Mouse (Mus musculus): Measurements from ENCODE around the gene Tnrc18. TPM values are rescaled to one million over a fixed set of nuclear protein-coding genes. Genes with fewer than 3 reads are reported as not detected.
"Not testable (repeated sequence)": the region's sequence is repeated elsewhere in the genome, so short reads cannot be mapped to it uniquely, and the experiment has no call there.

The Tnrc18 gene
- polyA plus RNA-seq, 1 experiment from 2014 or later = 35.9 TPM

GRCm38 (mm10) chr5:142842137-142842642 is 24.7 kb upstream of the Tnrc18 start:
- Histone ChIP-seq H3K27ac (no peak overlapping the region; the same call in 1 of the 2 replicates), H3K9me3 (replicated peaks) (no peaks in the 10 kb centered on the region), H3K4me2 (no peak overlapping the region), H3K27me3 (no peaks in the 10 kb centered on the region), H3K36me3 (ENCODE audit: poor library complexity, severe bottlenecking) (no peaks in the 10 kb centered on the region), H3K4me3 (no peak overlapping the region), H3K9ac (no peak overlapping the region), H3K4me1 (0 out of 2 replicates have a peak, but pooled peaks cover 2% of the 10 kb centered on the region)
- WGBS = 15% methylated on average over 7 of the region's 7 CpGs
- ATAC-seq = peak; percentile 38; the same call in 1 of the 2 replicates

GRCm38 (mm10) chr5:142841372-142842136 is 24.1 kb upstream of the Tnrc18 start:
- H3K27ac ChIP-seq = no peak overlapping the region

DNA sequence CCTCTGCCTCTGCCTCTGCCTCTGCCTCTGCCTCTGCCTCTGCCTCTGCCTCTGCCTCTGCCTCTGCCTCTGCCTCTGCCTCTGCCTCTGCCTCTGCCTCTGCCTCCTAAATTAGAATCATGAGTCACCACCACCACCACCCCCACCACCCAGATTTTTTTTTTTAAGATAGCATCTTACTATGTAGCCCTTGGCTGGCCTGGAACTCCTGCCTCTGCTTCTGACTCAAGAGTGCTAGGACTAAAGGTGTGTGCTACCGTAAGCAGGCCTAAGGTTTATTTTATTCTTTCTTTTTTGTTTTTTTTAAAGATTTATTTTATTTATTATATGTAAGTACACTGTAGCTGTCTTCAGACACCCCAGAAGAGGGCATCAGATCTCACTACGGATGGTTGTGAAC is 20.0 kb upstream of the Tnrc18 start:
- H3K9me3 ChIP-seq (replicated peaks); H3K4me2 ChIP-seq; H3K27ac ChIP-seq; ATAC-seq; H3K36me3 ChIP-seq (ENCODE audit: poor library complexity, severe bottlenecking); H3K4me1 ChIP-seq; H3K9ac ChIP-seq; H3K4me3 ChIP-seq; H3K27me3 ChIP-seq: not testable (repeated sequence)
- 95% methylated on average over 2 of the region's 2 CpGs for WGBS

More at GRCm38 (mm10) chr5:142841372-142842136, 24.1 kb upstream of the Tnrc18 start:
- H3K9me3 ChIP-seq (replicated peaks) = no peaks in the 10 kb centered on the region
- 0 out of 2 replicates have a peak, but pooled peaks cover 2% of the 10 kb centered on the region for H3K4me1 ChIP-seq
- H3K36me3 ChIP-seq (ENCODE audit: poor library complexity, severe bottlenecking) = no peaks in the 10 kb centered on the region
- H3K4me3 ChIP-seq = no peak overlapping the region
- H3K27me3 ChIP-seq = no peaks in the 10 kb centered on the region
- H3K4me2 ChIP-seq = no peak overlapping the region
- ATAC-seq = no peak
- H3K9ac ChIP-seq = no peak overlapping the region; the same call in 1 of the 2 replicates
- 76% methylated on average over 8 of the region's 8 CpGs for WGBS

- Histone ChIP-seq H3K27ac (no peak overlapping the region), H3K9me3 (replicated peaks) (no peaks in the 10 kb centered on the region), H3K27me3 (no peaks in the 10 kb centered on the region), H3K4me1 (0 out of 2 replicates have a peak, but pooled peaks cover 2% of the 10 kb centered on the region), H3K36me3 (ENCODE audit: poor library complexity, severe bottlenecking) (no peaks in the 10 kb centered on the region), H3K4me2 (no peak overlapping the region), H3K9ac (no peak overlapping the region), H3K4me3 (no peak overlapping the region)
- ATAC-seq = no peak
- 77% methylated on average over 6 of the region's 6 CpGs for WGBS
Observed at GRCm38 (mm10) chr5:142836891-142837290, 19.4 kb upstream of the Tnrc18 start.

DNA sequence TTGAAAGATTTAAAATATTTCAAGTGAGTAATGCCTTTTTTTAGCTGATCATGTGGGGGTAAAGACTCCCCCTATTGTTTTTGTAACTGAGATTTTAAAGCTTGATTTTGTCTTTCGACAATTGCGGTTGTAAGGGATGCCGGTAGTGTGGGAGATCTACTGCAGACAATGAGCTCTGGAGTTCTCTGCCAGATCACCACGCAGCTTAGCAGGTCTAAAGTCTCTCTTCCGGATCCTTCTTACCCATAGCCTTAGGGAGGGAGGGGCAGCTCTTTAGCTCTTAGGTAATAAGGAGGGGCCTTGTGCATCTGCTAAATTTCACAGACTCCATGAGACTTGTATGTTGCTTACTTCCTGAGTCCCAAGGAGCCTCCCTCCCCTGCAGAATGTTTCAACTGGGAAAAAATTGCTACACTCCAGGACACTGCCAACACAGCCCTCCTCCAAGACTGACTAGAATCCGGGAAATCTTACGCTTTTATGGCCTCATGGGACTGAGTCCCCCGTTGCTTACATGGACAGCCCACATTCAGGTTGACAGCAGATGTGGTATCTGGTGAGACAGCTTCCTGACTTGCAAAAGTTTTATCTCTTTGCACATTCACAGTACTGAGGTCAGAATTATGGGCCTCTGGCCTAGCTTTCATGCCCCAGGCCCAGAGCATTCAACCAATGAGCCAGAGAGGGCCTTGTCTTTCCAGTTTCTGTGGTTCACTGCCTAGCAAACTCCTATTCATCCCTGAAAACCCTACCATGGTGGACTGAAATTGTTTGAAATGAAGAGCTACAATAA is 16.4 kb upstream of the Tnrc18 start:
- Histone ChIP-seq H3K4me3 (no peak overlapping the region), H3K9ac (no peak overlapping the region), H3K4me1 (no peaks in the 10 kb centered on the region), H3K4me2 (no peak overlapping the region), H3K27ac (no peak overlapping the region), H3K9me3 (replicated peaks) (no peaks in the 10 kb centered on the region), H3K36me3 (ENCODE audit: poor library complexity, severe bottlenecking) (no peaks in the 10 kb centered on the region), H3K27me3 (no peaks in the 10 kb centered on the region)
- 82% methylated on average over 8 of the region's 8 CpGs for WGBS
- ATAC-seq = no peak

DNA sequence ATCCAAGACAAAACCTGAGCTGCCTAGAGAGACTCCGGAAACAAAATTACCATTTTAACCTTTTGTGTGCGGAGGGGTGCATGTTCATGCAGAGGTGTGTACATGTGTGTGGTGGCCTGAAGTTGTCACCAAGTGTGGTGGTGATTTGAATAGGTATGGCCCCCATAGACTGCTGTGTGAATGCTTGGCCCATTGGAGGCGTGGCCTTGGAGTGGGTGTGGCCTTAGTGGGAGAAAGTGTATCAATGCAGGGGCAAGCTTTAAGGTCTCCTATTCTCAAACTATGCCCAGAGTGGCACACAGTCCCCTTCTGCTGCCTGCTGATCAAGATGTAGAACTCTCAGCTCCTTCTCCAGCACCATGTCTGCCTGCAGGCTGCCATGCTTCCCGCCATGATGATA is 8.7 kb upstream of the Tnrc18 start:
- no peak for ATAC-seq
- Histone ChIP-seq H3K4me1 (peaks cover 31% of the 10 kb centered on the region), H3K36me3 (ENCODE audit: poor library complexity, severe bottlenecking) (no peaks in the 10 kb centered on the region), H3K4me2 (no peak overlapping the region), H3K27ac (no peak overlapping the region), H3K27me3 (no peaks in the 10 kb centered on the region), H3K9me3 (replicated peaks) (no peaks in the 10 kb centered on the region), H3K4me3 (no peak overlapping the region), H3K9ac (no peak overlapping the region)
- WGBS = 87% methylated on average over 4 of the region's 4 CpGs

DNA sequence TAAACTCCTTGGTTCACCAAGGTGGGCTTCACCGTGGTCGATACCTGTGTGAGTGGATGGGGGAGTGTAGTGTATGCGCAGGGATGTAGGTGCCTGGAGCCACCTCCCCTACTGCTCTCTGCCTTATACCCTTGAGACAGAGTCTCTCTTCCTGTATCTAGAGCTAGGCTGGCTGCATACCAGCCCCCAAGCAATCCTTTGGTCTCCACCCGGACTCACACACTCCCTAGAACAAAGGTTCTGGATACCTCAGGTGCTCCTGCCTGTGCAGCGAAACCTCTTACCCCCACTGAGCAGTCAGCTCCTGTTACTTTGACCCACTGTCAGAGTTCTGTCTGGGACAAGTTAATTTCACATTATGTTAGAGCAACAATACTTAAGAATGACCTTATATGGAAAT is 8.2 kb upstream of the Tnrc18 start:
- Histone ChIP-seq H3K4me2 (no peak overlapping the region), H3K4me3 (no peak overlapping the region), H3K27me3 (no peaks in the 10 kb centered on the region), H3K9me3 (replicated peaks) (no peaks in the 10 kb centered on the region), H3K4me1 (peaks cover 31% of the 10 kb centered on the region), H3K9ac (0 out of 2 replicates have a peak overlapping the region, but pooled peaks have one; percentile 55), H3K36me3 (ENCODE audit: poor library complexity, severe bottlenecking) (no peaks in the 10 kb centered on the region), H3K27ac (peak overlapping the region; percentile 2)
- no peak for ATAC-seq
- WGBS = 77% methylated on average over 5 of the region's 5 CpGs

DNA sequence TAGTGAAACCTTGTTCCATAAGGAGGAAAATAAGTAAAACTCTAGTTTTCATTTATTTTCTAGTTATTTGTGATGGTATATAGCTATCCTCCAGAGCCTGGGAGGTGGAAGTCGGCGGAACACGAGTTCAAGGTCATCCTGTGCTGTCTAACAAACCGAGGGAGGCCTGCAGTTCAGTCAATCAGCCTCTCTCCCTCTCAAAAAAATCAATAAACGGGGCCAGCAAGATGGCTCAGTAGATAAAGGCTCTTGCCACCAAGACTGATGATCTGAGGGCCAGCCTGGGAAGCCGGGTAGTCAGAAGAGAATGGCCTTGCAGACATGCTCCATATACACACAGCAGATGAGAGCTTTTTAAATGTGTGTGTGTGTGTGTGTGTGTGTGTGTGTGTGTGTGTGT is 6.6 kb upstream of the Tnrc18 start:
- Histone ChIP-seq H3K4me3 (peak overlapping the region; percentile 99), H3K4me2 (peak overlapping the region; percentile 75), H3K9me3 (replicated peaks) (no peaks in the 10 kb centered on the region), H3K27ac (peak overlapping the region; percentile 100), H3K36me3 (ENCODE audit: poor library complexity, severe bottlenecking) (no peaks in the 10 kb centered on the region), H3K4me1 (peaks cover 31% of the 10 kb centered on the region), H3K27me3 (no peaks in the 10 kb centered on the region), H3K9ac (peak overlapping the region; percentile 100)
- no peak for ATAC-seq
- 19% methylated on average over 6 of the region's 6 CpGs for WGBS

DNA sequence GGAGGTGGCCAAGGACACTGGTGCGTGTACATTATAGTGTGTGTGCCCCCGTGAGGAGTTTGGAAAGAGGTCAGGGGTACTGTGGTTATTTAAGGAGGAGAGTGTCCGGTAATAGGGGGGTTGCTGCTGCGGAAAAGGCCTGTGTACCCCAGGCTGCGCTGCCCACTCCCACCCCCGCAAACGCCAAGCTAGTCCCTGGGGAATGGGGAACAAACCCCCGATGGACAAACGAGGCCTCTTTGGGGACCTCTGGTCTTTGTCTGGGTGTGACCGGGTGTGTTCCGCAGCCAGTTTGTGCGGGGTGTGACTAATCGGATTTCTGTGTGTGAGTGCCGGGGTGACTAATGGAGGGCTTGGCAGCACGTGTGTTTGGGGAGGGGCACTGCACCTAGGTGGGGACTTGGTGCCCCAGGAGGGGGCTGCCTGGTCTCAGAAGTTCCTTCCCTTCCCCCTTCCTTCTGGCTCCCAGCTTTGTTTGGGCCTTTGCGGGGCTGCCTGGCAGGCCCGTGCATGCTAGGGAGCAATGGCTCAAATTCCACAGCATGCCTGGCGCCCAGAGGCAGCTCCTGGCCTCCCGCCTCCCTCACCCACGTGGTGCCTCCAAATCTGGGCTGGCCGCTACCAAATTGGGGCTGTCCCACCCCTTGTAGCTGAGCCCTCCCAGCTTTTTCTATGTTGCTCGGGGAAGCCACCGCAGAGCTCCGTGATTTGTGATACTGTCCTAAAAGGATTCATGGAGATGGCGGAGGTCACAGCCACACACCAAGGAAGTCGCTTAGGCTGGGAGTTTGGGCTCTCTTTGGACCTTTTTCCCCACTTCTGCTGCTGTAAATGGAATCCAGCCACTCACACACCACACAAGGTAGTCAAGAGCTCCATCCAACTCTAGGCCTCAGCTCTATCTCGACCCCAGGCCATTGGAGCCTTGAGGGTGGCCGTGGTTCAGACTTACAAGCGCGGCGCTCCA is 5.9 kb upstream of the Tnrc18 start:
- Histone ChIP-seq H3K9me3 (replicated peaks) (no peaks in the 10 kb centered on the region), H3K4me1 (peaks cover 31% of the 10 kb centered on the region), H3K4me3 (peak overlapping the region; percentile 99), H3K9ac (peak overlapping the region; percentile 100), H3K4me2 (peak overlapping the region; percentile 75), H3K27ac (peak overlapping the region; percentile 100), H3K36me3 (ENCODE audit: poor library complexity, severe bottlenecking) (no peaks in the 10 kb centered on the region), H3K27me3 (no peaks in the 10 kb centered on the region)
- WGBS = 7% methylated on average over 30 of the region's 31 CpGs
- ATAC-seq = peak; percentile 48; the same call in 1 of the 2 replicates

GRCm38 (mm10) chr5:142822286-142823095 is 5.0 kb upstream of the Tnrc18 start:
- Histone ChIP-seq H3K4me1 (peaks cover 31% of the 10 kb centered on the region), H3K9me3 (replicated peaks) (no peaks in the 10 kb centered on the region), H3K4me2 (peak overlapping the region; percentile 75), H3K27ac (peak overlapping the region; percentile 100), H3K27me3 (no peaks in the 10 kb centered on the region), H3K9ac (peak overlapping the region; percentile 100), H3K36me3 (ENCODE audit: poor library complexity, severe bottlenecking) (no peaks in the 10 kb centered on the region), H3K4me3 (peak overlapping the region; percentile 99)
- WGBS = under 1% methylated on average over 36 of the region's 36 CpGs
- no peak for ATAC-seq

- 0% methylated on average over 9 of the region's 9 CpGs for WGBS
- peak overlapping the region; percentile 99 for H3K4me3 ChIP-seq
- H3K27ac ChIP-seq = peak overlapping the region; percentile 100
- peak overlapping the region; percentile 75 for H3K4me2 ChIP-seq
- H3K4me1 ChIP-seq = peaks cover 31% of the 10 kb centered on the region
- no peak for ATAC-seq
- no peaks in the 10 kb centered on the region for H3K27me3 ChIP-seq
- H3K9ac ChIP-seq = peak overlapping the region; percentile 100
- H3K9me3 ChIP-seq (replicated peaks) = no peaks in the 10 kb centered on the region
- H3K36me3 ChIP-seq (ENCODE audit: poor library complexity, severe bottlenecking) = no peaks in the 10 kb centered on the region
Observed at GRCm38 (mm10) chr5:142821974-142822285, 4.5 kb upstream of the Tnrc18 start.
